Mouse (Mus musculus): ENCODE results near the gene Slc25a36.

Gene Slc25a36

GRCm38 (mm10) chr9:97110571-97111390 lies at the start of gene Slc25a36:
Gene Slc25a36 (minus strand): TSS chr9:97111157.
- CTCF ChIA-PET = interaction anchor here (0.5 to 0.6 kb wide), 2 partner anchors 62 to 1087 kb away, joined by 9 to 18 read pairs; no protein-coding TSS in a partner anchor

- CTCF ChIA-PET = no interaction called here
Measured at GRCm38 (mm10) chr9:97158412-97158811, 47.5 kb upstream of the Slc25a36 start.

- CTCF ChIA-PET = no interaction called here
Measured at GRCm38 (mm10) chr9:97155981-97156380, 45.0 kb upstream of the Slc25a36 start.

- CTCF ChIA-PET = no interaction called here
Measured at GRCm38 (mm10) chr9:97154956-97155355, 44.0 kb upstream of the Slc25a36 start.

- CTCF ChIA-PET = no interaction called here
Measured at GRCm38 (mm10) chr9:97153006-97153405, 42.0 kb upstream of the Slc25a36 start.

GRCm38 (mm10) chr9:97147270-97147669 lies 36.3 kb upstream of the Slc25a36 start:
- CTCF ChIA-PET = no interaction called here

- CTCF ChIA-PET = no interaction called here
Measured at GRCm38 (mm10) chr9:97145351-97145750, 34.4 kb upstream of the Slc25a36 start.

GRCm38 (mm10) chr9:97143416-97143815 lies 32.5 kb upstream of the Slc25a36 start:
- CTCF ChIA-PET = no interaction called here

- CTCF ChIA-PET = no interaction called here
Measured at GRCm38 (mm10) chr9:97142558-97142957, 31.6 kb upstream of the Slc25a36 start.

GRCm38 (mm10) chr9:97141723-97142122 lies 30.8 kb upstream of the Slc25a36 start:
- CTCF ChIA-PET = no interaction called here

GRCm38 (mm10) chr9:97140145-97140932 lies 29.4 kb upstream of the Slc25a36 start:
- CTCF ChIA-PET = no interaction called here

GRCm38 (mm10) chr9:97137678-97138077 lies 26.7 kb upstream of the Slc25a36 start:
- CTCF ChIA-PET = no interaction called here

- CTCF ChIA-PET = no interaction called here
Measured at GRCm38 (mm10) chr9:97137116-97137515, 26.2 kb upstream of the Slc25a36 start.

GRCm38 (mm10) chr9:97135866-97136265 lies 24.9 kb upstream of the Slc25a36 start:
- CTCF ChIA-PET = no interaction called here

- CTCF ChIA-PET = no interaction called here
Measured at GRCm38 (mm10) chr9:97133178-97133577, 22.2 kb upstream of the Slc25a36 start.

GRCm38 (mm10) chr9:97130001-97130400 lies 19.0 kb upstream of the Slc25a36 start:
- CTCF ChIA-PET = no interaction called here

GRCm38 (mm10) chr9:97123934-97124692 lies 13.2 kb upstream of the Slc25a36 start:
- CTCF ChIA-PET = no interaction called here

GRCm38 (mm10) chr9:97121432-97121831 lies 10.5 kb upstream of the Slc25a36 start:
- CTCF ChIA-PET = no interaction called here

- CTCF ChIA-PET = no interaction called here
Measured at GRCm38 (mm10) chr9:97114271-97114670, 3.3 kb upstream of the Slc25a36 start.

GRCm38 (mm10) chr9:97113555-97113929 lies 2.6 kb upstream of the Slc25a36 start:
- CTCF ChIA-PET = no interaction called here

GRCm38 (mm10) chr9:97112797-97113554 lies 2.0 kb upstream of the Slc25a36 start:
- CTCF ChIA-PET = no interaction called here

- CTCF ChIA-PET = no interaction called here
Measured at GRCm38 (mm10) chr9:97112238-97112637, 1.3 kb upstream of the Slc25a36 start.

Measured in spleen, embryonic (tissue).